Mouse (Mus musculus) midbrain, embryonic 11.5 days (tissue): ENCODE results near the gene Cct5. TPM values are rescaled to one million over a fixed set of nuclear protein-coding genes. Genes with fewer than 3 reads are reported as not detected.

Experiments
- ATAC-seq: fragments of 200-750 bp; cut with Nextera tagmentation; 2 replicates; pipeline ENCODE4 v1.8.0; 2017; ENCODE audit warnings: moderate TSS enrichment, moderate library complexity; ENCODE audit not compliant: low FRiP score
- DNase-seq: peaks from one replicate; pipeline ENCODE4 v3.0.0; 2015; ENCODE audit warnings: low spot score; ENCODE audit errors: missing footprints
- H3K27ac ChIP-seq: fragments of 300-500 bp; sonication (generic); 2 replicates; pipeline ENCODE4 v1.5.1; 2014; ENCODE audit warnings: low read depth, low read length
- H3K27me3 ChIP-seq: fragments of 300-500 bp; sonication (generic); 2 replicates; pipeline ENCODE4 v1.6.1; 2014; ENCODE audit warnings: mild to moderate bottlenecking, low read length, moderate library complexity, mixed read lengths; ENCODE audit not compliant: control insufficient read depth, insufficient read depth
- H3K36me3 ChIP-seq: fragments of 300-500 bp; sonication (generic); 2 replicates; pipeline ENCODE4 v1.6.1; 2014; ENCODE audit warnings: mild to moderate bottlenecking, low read length, moderate library complexity, mixed read lengths; ENCODE audit not compliant: control insufficient read depth, insufficient read depth
- H3K4me1 ChIP-seq: fragments of 300-500 bp; sonication (generic); 2 replicates; pipeline ENCODE4 v1.6.1; 2014; ENCODE audit warnings: low read length; ENCODE audit not compliant: control insufficient read depth, insufficient read depth
- H3K4me2 ChIP-seq: fragments of 300-500 bp; sonication (generic); 2 replicates; pipeline ENCODE4 v1.6.1; 2014; ENCODE audit warnings: mild to moderate bottlenecking, moderate library complexity
- H3K4me3 ChIP-seq: fragments of 300-500 bp; sonication (generic); 2 replicates; pipeline ENCODE4 v1.5.1; 2014; ENCODE audit warnings: low read depth, low read length
- H3K9ac ChIP-seq: fragments of 300-500 bp; sonication (generic); 2 replicates; pipeline ENCODE4 v1.6.1; 2014; ENCODE audit warnings: low read length
- H3K9me3 ChIP-seq: fragments of 300-500 bp; sonication (generic); 2 replicates; pipeline ENCODE4 v1.6.1; 2016; ENCODE audit warnings: low read length; ENCODE audit not compliant: control insufficient read depth
- WGBS: fragments of 180-500 bp; shearing (Covaris S2); extraction: QIAGEN DNeasy Blood & Tissue Kit; methylation state at CpG from one replicate; pipeline ENCODE4 v1.1.7; 2014; 5-methylcytosine and 5-hydroxymethylcytosine counted together
- polyA plus RNA-seq: library from polyadenylated mRNA; unstranded; fragments of >200 nt; fragmentation: Nextera tagmentation; extraction: Ambion mirVana; gene quantifications from 2 replicates; pipeline ENCODE4 v1.2.1, GENCODE M21; 2014

Gene Cct5
- polyA plus RNA-seq, 1 experiment from 2014 or later, result 728 TPM

GRCm38 (mm10) chr15:31573287-31573686 lies 28.3 kb downstream of the Cct5 start:
- Histone ChIP-seq H3K9me3 (no peaks in the 10 kb centered on the region), H3K27me3 (no peaks in the 10 kb centered on the region), H3K4me3 (no peak overlapping the region), H3K36me3 (no peaks in the 10 kb centered on the region), H3K4me1 (no peaks in the 10 kb centered on the region), H3K9ac (no peak overlapping the region), H3K27ac (no peak overlapping the region), H3K4me2 (no peak overlapping the region)
- no peak for DNase-seq
- no peak for ATAC-seq
- 92% methylated on average over 4 of the region's 4 CpGs for WGBS

- DNase-seq (peak; percentile 69), ATAC-seq (no peak)
- Histone ChIP-seq H3K9ac (no peak overlapping the region), H3K27ac (no peak overlapping the region), H3K4me3 (no peak overlapping the region), H3K36me3 (no peaks in the 10 kb centered on the region), H3K4me1 (no peaks in the 10 kb centered on the region), H3K27me3 (no peaks in the 10 kb centered on the region), H3K4me2 (no peak overlapping the region), H3K9me3 (no peaks in the 10 kb centered on the region)
- 90% methylated on average over 16 of the region's 16 CpGs for whole genome bisulfite sequencing
Observed at GRCm38 (mm10) chr15:31571906-31572722, 29.5 kb downstream of the Cct5 start.

- Histone ChIP-seq H3K36me3 (no peaks in the 10 kb centered on the region), H3K27me3 (no peaks in the 10 kb centered on the region), H3K9me3 (no peaks in the 10 kb centered on the region), H3K4me2 (no peak overlapping the region), H3K4me1 (no peaks in the 10 kb centered on the region), H3K9ac (no peak overlapping the region), H3K27ac (no peak overlapping the region), H3K4me3 (no peak overlapping the region)
- DNase-seq, result peak; percentile 62
- WGBS, result 90% methylated on average over 8 of the region's 8 CpGs
- ATAC-seq, result no peak
Observed at GRCm38 (mm10) chr15:31570959-31571358, 30.6 kb downstream of the Cct5 start.

- Histone ChIP-seq H3K9ac (no peak overlapping the region), H3K36me3 (no peaks in the 10 kb centered on the region), H3K4me2 (no peak overlapping the region), H3K4me1 (no peaks in the 10 kb centered on the region), H3K27me3 (no peaks in the 10 kb centered on the region), H3K9me3 (no peaks in the 10 kb centered on the region), H3K27ac (no peak overlapping the region), H3K4me3 (no peak overlapping the region)
- DNase-seq (peak; percentile 83), ATAC-seq (no peak)
- 76% methylated on average over 9 of the region's 9 CpGs for WGBS
Observed at GRCm38 (mm10) chr15:31569325-31570022, 32.1 kb downstream of the Cct5 start.

GRCm38 (mm10) chr15:31568581-31568996 lies 33.0 kb downstream of the Cct5 start:
- 0 out of 2 replicates have a peak, but pooled peaks have one; percentile 46 for ATAC-seq
- no peaks in the 10 kb centered on the region for H3K36me3 ChIP-seq
- H3K4me3 ChIP-seq, result no peak overlapping the region
- WGBS, result 20% methylated on average over 12 of the region's 12 CpGs
- H3K4me2 ChIP-seq, result no peak overlapping the region
- H3K9me3 ChIP-seq, result no peaks in the 10 kb centered on the region
- H3K9ac ChIP-seq, result no peak overlapping the region
- H3K27ac ChIP-seq, result no peak overlapping the region
- H3K4me1 ChIP-seq, result no peaks in the 10 kb centered on the region
- no peaks in the 10 kb centered on the region for H3K27me3 ChIP-seq
- peak; percentile 84 for DNase-seq

- Histone ChIP-seq H3K36me3 (no peaks in the 10 kb centered on the region), H3K27ac (no peak overlapping the region), H3K9me3 (no peaks in the 10 kb centered on the region), H3K4me2 (no peak overlapping the region), H3K4me3 (no peak overlapping the region), H3K4me1 (no peaks in the 10 kb centered on the region), H3K27me3 (no peaks in the 10 kb centered on the region), H3K9ac (no peak overlapping the region)
- 54% methylated on average over 7 of the region's 7 CpGs for WGBS
- DNase-seq, result no peak
- no peak for ATAC-seq
Observed at GRCm38 (mm10) chr15:31567431-31567830, 34.2 kb downstream of the Cct5 start.

- Histone ChIP-seq H3K4me1 (no peaks in the 10 kb centered on the region), H3K36me3 (no peaks in the 10 kb centered on the region), H3K4me2 (no peak overlapping the region), H3K27ac (no peak overlapping the region), H3K9ac (no peak overlapping the region), H3K9me3 (no peaks in the 10 kb centered on the region), H3K27me3 (no peaks in the 10 kb centered on the region), H3K4me3 (no peak overlapping the region)
- peak; percentile 53 for DNase-seq
- WGBS, result 79% methylated on average over 1 of the region's 1 CpGs
- ATAC-seq, result no peak
Observed at GRCm38 (mm10) chr15:31565786-31566185, 35.8 kb downstream of the Cct5 start.

- Histone ChIP-seq H3K4me2 (no peak within 1 kb of the TSS), H3K4me3 (no peak within 1 kb of the TSS), H3K36me3 (no peaks in the 10 kb centered on the region), H3K27ac (no peak within 1 kb of the TSS), H3K9me3 (no peaks in the 10 kb centered on the region), H3K9ac (no peak within 1 kb of the TSS), H3K4me1 (no peaks in the 10 kb centered on the region), H3K27me3 (no peaks in the 10 kb centered on the region)
- DNase-seq, result no peak
- no peak for ATAC-seq
- 71% methylated on average over 5 of the region's 5 CpGs for WGBS
Observed at GRCm38 (mm10) chr15:31565184-31565583, 36.4 kb downstream of the Cct5 start, which contains the start of gene Cmbl. TSS of gene Cmbl (plus strand) at chr15:31565389.
